Mouse (Mus musculus) kidney, adult 2 months (tissue): ENCODE data around the gene Wdsub1.

ENCODE experiments used
- CTCF ChIP-seq: fragments of 200-500 bp; conservative IDR thresholded peaks from 2 replicates; pipeline ENCODE4 v1.5.1; 2011; ENCODE audit warnings: low read depth, mild to moderate bottlenecking, control low read depth, low read length, moderate library complexity, mixed read lengths; ENCODE audit not compliant: insufficient read depth, insufficient read length
- POLR2A ChIP-seq: fragments of 200-500 bp; IDR thresholded peaks from one replicate; pipeline ENCODE4 v1.6.1; 2011; ENCODE audit warnings: low read depth, low read length, control low read depth

DNA sequence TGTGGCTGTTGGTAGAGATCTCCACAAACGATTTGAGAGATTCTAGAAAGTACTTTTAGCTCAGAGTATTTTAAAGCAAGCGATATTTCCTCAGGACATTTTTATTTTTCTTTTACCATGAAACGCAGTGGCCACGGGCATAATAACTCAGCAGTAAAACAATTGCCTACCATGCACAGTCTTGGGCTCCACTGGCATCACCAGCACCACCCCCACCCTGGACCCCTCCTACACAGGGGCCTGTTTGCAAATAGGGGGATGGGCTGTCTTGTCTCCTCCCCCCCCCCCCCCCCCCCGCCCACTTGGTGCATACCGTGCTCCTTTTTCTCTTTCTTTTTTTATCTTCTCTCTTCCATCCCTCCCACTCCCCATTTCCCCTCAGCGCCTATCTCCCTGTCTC lies 15.7 kb upstream of the Wdsub1 start:
- TF ChIP-seq POLR2A: no peak
- no peak for TF ChIP-seq CTCF
